Comparison of ENCODE assay signal across 37 mouse cellular contexts in the genomic region with DNA sequence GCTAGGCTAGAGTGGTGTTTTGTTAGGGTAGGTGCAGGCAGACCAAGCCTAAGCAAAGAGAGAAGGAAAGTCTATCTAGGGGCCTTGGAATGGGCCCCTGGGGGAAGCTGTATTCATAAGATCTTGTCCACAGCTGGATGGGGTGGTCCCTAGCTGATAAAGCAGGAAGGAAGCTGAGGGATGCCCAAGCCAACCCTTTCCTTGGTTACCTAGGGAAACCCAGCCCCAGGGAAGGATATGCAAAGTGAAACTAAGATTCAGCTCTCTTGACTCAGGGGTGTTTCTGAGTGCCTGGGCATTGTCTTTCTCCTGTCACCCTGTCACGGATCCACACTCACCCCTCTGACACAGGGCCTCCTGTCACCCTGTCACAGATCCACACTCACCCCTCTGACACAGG. TPM values are rescaled to one million over a fixed set of nuclear protein-coding genes. Genes with fewer than 3 reads are reported as not detected.
DNase-seq lines count a peak whose midpoint lies in the region; ATAC-seq and TF ChIP-seq lines count a peak whose summit lies in the region.
"Had no signal": no experiment of that assay in that cellular context is flagged by ENCODE, and none has a peak within 500 bp of the region (broad histone marks: within the 10 kb centered on the region; RNA-seq: fewer than 3 reads in every experiment).

No protein-coding gene starts in this region.

- no peak for DNase-seq in liver, embryonic 11.5 days (ENCODE audit: low spot score)
- DNase-seq in liver (no peak), MEL (ENCODE audit: low read depth, low spot score) (peak; percentile 23)
- DNase-seq in liver, embryonic 13.5 days: no peak
- no peak for DNase-seq in embryonic facial prominence, embryonic 10.5 days (ENCODE audit: low spot score)
- no peak for DNase-seq in frontal cortex, postnatal 10 days (ENCODE audit: low spot score in 2 of 2)
- no peak for DNase-seq in gastrocnemius, postnatal 14 days
- DNase-seq: adrenal gland, postnatal 10 days; cerebellum, adult 9-11 months; gastrocnemius, postnatal 36 days; kidney, adult 2 months; kidney, postnatal 36 days; left cerebral cortex, postnatal 4 days; lung, embryonic 14.5 days; right cerebral cortex, postnatal 4 days; thymus, adult 18-20 months; thymus, postnatal 25 days had no signal

- H3K9me3 ChIP-seq in liver, embryonic 11.5 days (ENCODE audit: control insufficient read depth, low read length): no peaks in the 10 kb centered on the region
- no peaks in the 10 kb centered on the region for H3K9me3 ChIP-seq in MEL (replicated peaks; ENCODE audit: insufficient read depth, low read length)
- no peaks in the 10 kb centered on the region for H3K9me3 ChIP-seq in liver, embryonic 13.5 days (replicated peaks)
- no peaks in the 10 kb centered on the region for H3K9me3 ChIP-seq in embryonic facial prominence, embryonic 10.5 days
- H3K9me3 ChIP-seq: embryonic facial prominence, embryonic 15.5 days; forebrain, embryonic 13.5 days; heart, embryonic 15.5 days; hindbrain, embryonic 12.5 days; intestine, embryonic 15.5 days; midbrain, embryonic 13.5 days; neural tube, embryonic 13.5 days had no signal

- 35% methylated on average over 1 of the region's 1 CpGs for WGBS in liver, embryonic 11.5 days
- WGBS in liver, embryonic 13.5 days (ENCODE audit: insufficient replicate concordance): 29% methylated on average over 1 of the region's 1 CpGs
- 61% methylated on average over 1 of the region's 1 CpGs for WGBS in embryonic facial prominence, embryonic 10.5 days

- H3K4me2 ChIP-seq in liver, embryonic 11.5 days: no peak overlapping the region
- H3K4me2 ChIP-seq in liver, embryonic 13.5 days: peak overlapping the region; percentile 44
- H3K4me2 ChIP-seq: embryonic facial prominence, embryonic 15.5 days; forebrain, embryonic 13.5 days; heart, embryonic 15.5 days; hindbrain, embryonic 12.5 days; intestine, embryonic 15.5 days; lung, embryonic 14.5 days; midbrain, embryonic 13.5 days; neural tube, embryonic 13.5 days had no signal

- H3K36me3 ChIP-seq in liver, embryonic 11.5 days (ENCODE audit: control insufficient read depth, insufficient read depth, low read length): no peaks in the 10 kb centered on the region
- H3K36me3 ChIP-seq in MEL (ENCODE audit: control insufficient read depth in 1 of 2, insufficient read depth in 2 of 2, low read length in 2 of 2): peaks cover 0 to 14% of the 10 kb centered on the region in 2 experiments; a peak in 2 of 4 replicates
- H3K36me3 ChIP-seq in liver, embryonic 13.5 days: no peaks in the 10 kb centered on the region
- H3K36me3 ChIP-seq in embryonic facial prominence, embryonic 10.5 days (replicated peaks): no peaks in the 10 kb centered on the region
- H3K36me3 ChIP-seq: embryonic facial prominence, embryonic 15.5 days; heart, embryonic 15.5 days; hindbrain, embryonic 12.5 days; intestine, embryonic 15.5 days; midbrain, embryonic 13.5 days; neural tube, embryonic 13.5 days had no signal

- H3K27ac ChIP-seq in liver, embryonic 11.5 days (ENCODE audit: low read depth, low read length): no peak overlapping the region
- H3K27ac ChIP-seq in MEL (ENCODE audit: control insufficient read depth, low read depth, low read length): no peak overlapping the region
- H3K27ac ChIP-seq in liver, embryonic 13.5 days: peak overlapping the region; percentile 71
- H3K27ac ChIP-seq in embryonic facial prominence, embryonic 10.5 days (replicated peaks): no peak overlapping the region
- H3K27ac ChIP-seq: embryonic facial prominence, embryonic 15.5 days; forebrain, embryonic 13.5 days; heart, embryonic 15.5 days; hindbrain, embryonic 12.5 days; hindbrain, postnatal 0 days; intestine, embryonic 15.5 days; layer of hippocampus, adult 2 months; midbrain, embryonic 13.5 days; neural tube, embryonic 13.5 days; stomach, postnatal 0 days had no signal

- peaks cover 10% of the 10 kb centered on the region for H3K4me1 ChIP-seq in liver, embryonic 11.5 days (replicated peaks; ENCODE audit: control insufficient read depth, insufficient read depth, low read length)
- H3K4me1 ChIP-seq in MEL (ENCODE audit: control insufficient read depth in 1 of 2, insufficient read depth in 2 of 2, low read length in 2 of 2): peaks cover 0 to 23% of the 10 kb centered on the region in 2 experiments; a peak in 3 of 4 replicates
- peaks cover 55% of the 10 kb centered on the region for H3K4me1 ChIP-seq in liver, embryonic 13.5 days (replicated peaks)
- H3K4me1 ChIP-seq in embryonic facial prominence, embryonic 10.5 days: peaks cover 8% of the 10 kb centered on the region
- H3K4me1 ChIP-seq: intestine, embryonic 15.5 days had no signal

- no peaks in the 10 kb centered on the region for H3K79me2 ChIP-seq in MEL (ENCODE audit: control insufficient read depth, insufficient read depth, low read length, poor library complexity)

- no peaks in the 10 kb centered on the region for H3K27me3 ChIP-seq in liver, embryonic 11.5 days (replicated peaks; ENCODE audit: control insufficient read depth, insufficient read depth, low read length)
- H3K27me3 ChIP-seq in MEL (ENCODE audit: control insufficient read depth in 1 of 2, insufficient read depth in 2 of 2, low read length in 2 of 2): no peaks in the 10 kb centered on the region
- H3K27me3 ChIP-seq in liver, embryonic 13.5 days: 0 out of 2 replicates have a peak, but pooled peaks cover 7% of the 10 kb centered on the region
- no peaks in the 10 kb centered on the region for H3K27me3 ChIP-seq in embryonic facial prominence, embryonic 10.5 days (replicated peaks; ENCODE audit: low read depth, poor library complexity, severe bottlenecking)
- H3K27me3 ChIP-seq: embryonic facial prominence, embryonic 15.5 days; forebrain, embryonic 13.5 days; heart, embryonic 15.5 days; hindbrain, embryonic 12.5 days; intestine, embryonic 15.5 days; midbrain, embryonic 13.5 days; neural tube, embryonic 13.5 days; Patski had no signal

- H3K9ac ChIP-seq in liver, embryonic 11.5 days (ENCODE audit: low read depth, low read length): 0 out of 2 replicates have a peak overlapping the region, but pooled peaks have one; percentile 4
- H3K9ac ChIP-seq in MEL (ENCODE audit: control insufficient read depth, low read depth, low read length, poor library complexity, severe bottlenecking): no peak overlapping the region
- peak overlapping the region; percentile 33; the same call in 1 of the 2 replicates for H3K9ac ChIP-seq in liver, embryonic 13.5 days
- H3K9ac ChIP-seq: embryonic facial prominence, embryonic 15.5 days; forebrain, embryonic 13.5 days; heart, embryonic 15.5 days; hindbrain, embryonic 12.5 days; intestine, embryonic 15.5 days; lung, embryonic 14.5 days; midbrain, embryonic 13.5 days; neural tube, embryonic 13.5 days had no signal

- intact Hi-C loops in gastrocnemius, postnatal 14 days (cut with DNase I; ENCODE audit: low total_unique reads): no loop called here

- H3K4me3 ChIP-seq in liver, embryonic 11.5 days (ENCODE audit: low read depth, low read length): no peak overlapping the region
- H3K4me3 ChIP-seq in MEL (ENCODE audit: control insufficient read depth in 1 of 2, insufficient read depth in 1 of 2, low read depth in 2 of 2, low read length in 2 of 2): peak overlapping the region; percentile 24 to 36; a peak in 2 of 4 replicates
- H3K4me3 ChIP-seq in liver, embryonic 13.5 days (replicated peaks): no peak overlapping the region
- H3K4me3 ChIP-seq in embryonic facial prominence, embryonic 10.5 days: no peak overlapping the region
- H3K4me3 ChIP-seq: embryonic facial prominence, embryonic 15.5 days; forebrain, embryonic 13.5 days; heart, embryonic 15.5 days; hindbrain, embryonic 12.5 days; intestine, embryonic 15.5 days; layer of hippocampus, adult 2 months; midbrain, embryonic 13.5 days; neural tube, embryonic 13.5 days had no signal

- 0 out of 2 replicates have a peak, but pooled peaks have one; percentile 15 for ATAC-seq in liver, embryonic 11.5 days (replicated peaks; ENCODE audit: low FRiP score)
- ATAC-seq in liver, embryonic 13.5 days (ENCODE audit: low read depth): no peak
- ATAC-seq: forebrain, embryonic 13.5 days; hindbrain, postnatal 0 days; intestine, embryonic 15.5 days; midbrain, embryonic 13.5 days; Patski had no signal

- TF ChIP-seq POLR2A in MEL (IDR thresholded peaks at IDR 0.05; ENCODE audit: control insufficient read depth in 1 of 2, insufficient read depth in 1 of 2, low read depth in 1 of 2, low read length in 2 of 2, poor library complexity in 1 of 2): no peak

- TF ChIP-seq RAD21 in MEL (IDR thresholded peaks at IDR 0.05; ENCODE audit: low read depth, low read length): no peak

- no peak for TF ChIP-seq CTCF in MEL (IDR thresholded peaks at IDR 0.05 in 2 of 3, conservative IDR thresholded peaks at IDR 0.05 in 1 of 3; ENCODE audit: control insufficient read depth in 1 of 3, insufficient read depth in 1 of 3, low read depth in 2 of 3, low read length in 3 of 3, poor library complexity in 1 of 3, severe bottlenecking in 1 of 3)

- TF ChIP-seq EP300 in MEL (IDR thresholded peaks at IDR 0.05; ENCODE audit: low read depth in 1 of 2, low read length in 2 of 2): no peak

RNA-seq across cellular contexts. Expression of a gene that starts 14.7 kb away (rescaled TPM):
- 8.7 and 9.5 TPM in 2 replicates for polyA plus RNA-seq in liver, embryonic 11.5 days (2014; fragmentation: Nextera tagmentation; extraction: Ambion mirVana)
- total RNA-seq in MEL (2012; rRNA removed): 3.4 and 4.3 TPM in 2 replicates
- 1 to 10 TPM in 1 of 2 experiments, not detected in 1; 6.8 TPM for polyA plus RNA-seq in MEL (2012; ENCODE audit: insufficient read depth in 1 of 2, insufficient read length in 2 of 2, low read depth in 1 of 2, low replicate concordance in 2 of 2, missing spikeins in 1 of 2)
- 2.9 and 4.2 TPM in 2 replicates for polyA plus RNA-seq in liver, embryonic 13.5 days (2015; fragmentation: Nextera tagmentation; extraction: Ambion mirVana)
- polyA plus RNA-seq in embryonic facial prominence, embryonic 10.5 days (2016; fragmentation: Nextera tagmentation; extraction: Ambion mirVana): 12.6 and 16.6 TPM in 2 replicates
- total RNA-seq in gastrocnemius, postnatal 14 days (2021): 1 to 10 TPM; 3.1 to 3.7 TPM

RNA-seq across cellular contexts. Expression of a gene that starts 23.6 kb away (rescaled TPM):
- not detected in 2 replicates for polyA plus RNA-seq in liver, embryonic 11.5 days (2014; fragmentation: Nextera tagmentation; extraction: Ambion mirVana)
- total RNA-seq in MEL (2012; rRNA removed): not detected in 2 replicates
- not detected for polyA plus RNA-seq in MEL (2012; ENCODE audit: insufficient read depth in 1 of 2, insufficient read length in 2 of 2, low read depth in 1 of 2, low replicate concordance in 2 of 2, missing spikeins in 1 of 2)
- 0.78 and 0.98 TPM in 2 replicates for polyA plus RNA-seq in liver, embryonic 13.5 days (2015; fragmentation: Nextera tagmentation; extraction: Ambion mirVana)
- not detected in 2 replicates for polyA plus RNA-seq in embryonic facial prominence, embryonic 10.5 days (2016; fragmentation: Nextera tagmentation; extraction: Ambion mirVana)
- not detected for total RNA-seq in gastrocnemius, postnatal 14 days (2021)
- total RNA-seq: adrenal gland, postnatal 10 days; gastrocnemius, adult 18-20 months; gastrocnemius, postnatal 36 days; heart, adult 8-10 months; heart, postnatal 25 days; hindbrain, postnatal 0 days; layer of hippocampus, adult 2 months; layer of hippocampus, postnatal 25 days; left cerebral cortex, postnatal 4 days; megakaryocyte-erythroid progenitor cell, adult 5-6 weeks had no signal
- polyA plus RNA-seq: cortical plate, adult 2 months; forebrain, embryonic 13.5 days; heart, embryonic 15.5 days; hindbrain, embryonic 12.5 days; hindbrain, postnatal 0 days; kidney, adult 2 months; kidney, embryonic 16.5 days; limb, embryonic 14.5 days; lung, embryonic 14.5 days; midbrain, embryonic 13.5 days; neural tube, embryonic 13.5 days; Patski; spleen, adult 2 months had no signal

RNA-seq across cellular contexts. Expression of a gene that starts 39.0 kb away (rescaled TPM):
- 0.64 and 0.95 TPM in 2 replicates for polyA plus RNA-seq in liver, embryonic 11.5 days (2014; fragmentation: Nextera tagmentation; extraction: Ambion mirVana)
- not detected in 2 replicates for total RNA-seq in MEL (2012; rRNA removed)
- not detected for polyA plus RNA-seq in MEL (2012; ENCODE audit: insufficient read depth in 1 of 2, insufficient read length in 2 of 2, low read depth in 1 of 2, low replicate concordance in 2 of 2, missing spikeins in 1 of 2)
- polyA plus RNA-seq in liver, embryonic 13.5 days (2015; fragmentation: Nextera tagmentation; extraction: Ambion mirVana): 0.45 and 0.47 TPM in 2 replicates
- polyA plus RNA-seq in embryonic facial prominence, embryonic 10.5 days (2016; fragmentation: Nextera tagmentation; extraction: Ambion mirVana): 4.9 and 10.0 TPM in 2 replicates
- 10 to 100 TPM in 1 of 2 experiments, 1 to 10 TPM in 1; 5.8 to 11.2 TPM for total RNA-seq in gastrocnemius, postnatal 14 days (2021)
- total RNA-seq: megakaryocyte-erythroid progenitor cell, adult 5-6 weeks had no signal
- polyA plus RNA-seq: Patski; spleen, adult 2 months had no signal

RNA-seq across cellular contexts. Expression of a gene that starts 59.0 kb away (rescaled TPM):
- 785 and 795 TPM in 2 replicates for polyA plus RNA-seq in liver, embryonic 11.5 days (2014; fragmentation: Nextera tagmentation; extraction: Ambion mirVana)
- 469 and 780 TPM in 2 replicates for total RNA-seq in MEL (2012; rRNA removed)
- polyA plus RNA-seq in MEL (2012; ENCODE audit: insufficient read depth in 1 of 2, insufficient read length in 2 of 2, low read depth in 1 of 2, low replicate concordance in 2 of 2, missing spikeins in 1 of 2): 1,000 to 10,000 TPM in 1 of 2 experiments, not detected in 1; 2,013 TPM
- polyA plus RNA-seq in liver, embryonic 13.5 days (2015; fragmentation: Nextera tagmentation; extraction: Ambion mirVana): 1,104 and 1,162 TPM in 2 replicates
- polyA plus RNA-seq in embryonic facial prominence, embryonic 10.5 days (2016; fragmentation: Nextera tagmentation; extraction: Ambion mirVana): 55.1 and 61.0 TPM in 2 replicates
- total RNA-seq in gastrocnemius, postnatal 14 days (2021): 100 to 1,000 TPM in 1 of 2 experiments, 10 to 100 TPM in 1; 20.2 to 206 TPM

Comparison
In these comparisons a context has a peak if more than half of its experiments do, and no peak if none do; other contexts are left out.
1. H3K4me3 ChIP-seq: peak in MEL (2 of 2); none in liver, embryonic 11.5 days (single experiment), liver, embryonic 13.5 days (single experiment) and embryonic facial prominence, embryonic 10.5 days (single experiment).